Mouse (Mus musculus): ENCODE data around the gene Alkbh6. TPM values are rescaled to one million over a fixed set of nuclear protein-coding genes. Genes with fewer than 3 reads are reported as not detected.
A peak's percentile ranks its signal among the peaks of the same experiment; 100 is the strongest.

Gene Alkbh6
- polyA plus RNA-seq, 1 experiment from 2014 or later = 80.8 TPM

DNA sequence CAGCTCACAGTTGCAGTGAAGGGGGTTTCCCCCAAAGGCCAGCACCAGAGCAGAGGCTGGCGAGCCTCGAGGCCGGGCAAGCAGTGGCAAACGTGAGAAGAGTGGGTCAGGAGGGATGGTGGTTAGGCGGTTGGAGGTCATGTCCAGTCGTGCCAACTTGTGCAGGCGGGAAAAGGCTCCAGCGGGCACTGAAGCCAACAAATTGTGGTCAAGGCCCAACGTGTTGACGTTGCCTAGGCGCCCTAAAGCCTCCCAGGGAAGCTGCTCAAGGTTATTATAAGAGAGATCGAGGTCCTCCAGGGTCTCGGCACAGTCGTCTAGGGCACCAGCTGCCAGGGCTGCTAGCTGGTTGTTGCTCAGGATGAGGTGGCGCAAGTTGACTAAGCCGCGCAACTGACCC, 51.5 kb downstream of the Alkbh6 start:
- H3K36me3 ChIP-seq = peaks cover 26% of the 10 kb centered on the region
- H3K9ac ChIP-seq = no peak overlapping the region
- no peak overlapping the region for H3K4me3 ChIP-seq
- H3K4me1 ChIP-seq = peaks cover 33% of the 10 kb centered on the region
- no peak overlapping the region for H3K27ac ChIP-seq
- H3K4me2 ChIP-seq = no peak overlapping the region
- WGBS = 92% methylated on average over 17 of the region's 17 CpGs
- no peak for ATAC-seq (ENCODE audit: insufficient number of reproducible peaks, low FRiP score, low TSS enrichment, low read depth)
- peaks cover 10% of the 10 kb centered on the region for H3K27me3 ChIP-seq
- H3K9me3 ChIP-seq = no peaks in the 10 kb centered on the region

DNA sequence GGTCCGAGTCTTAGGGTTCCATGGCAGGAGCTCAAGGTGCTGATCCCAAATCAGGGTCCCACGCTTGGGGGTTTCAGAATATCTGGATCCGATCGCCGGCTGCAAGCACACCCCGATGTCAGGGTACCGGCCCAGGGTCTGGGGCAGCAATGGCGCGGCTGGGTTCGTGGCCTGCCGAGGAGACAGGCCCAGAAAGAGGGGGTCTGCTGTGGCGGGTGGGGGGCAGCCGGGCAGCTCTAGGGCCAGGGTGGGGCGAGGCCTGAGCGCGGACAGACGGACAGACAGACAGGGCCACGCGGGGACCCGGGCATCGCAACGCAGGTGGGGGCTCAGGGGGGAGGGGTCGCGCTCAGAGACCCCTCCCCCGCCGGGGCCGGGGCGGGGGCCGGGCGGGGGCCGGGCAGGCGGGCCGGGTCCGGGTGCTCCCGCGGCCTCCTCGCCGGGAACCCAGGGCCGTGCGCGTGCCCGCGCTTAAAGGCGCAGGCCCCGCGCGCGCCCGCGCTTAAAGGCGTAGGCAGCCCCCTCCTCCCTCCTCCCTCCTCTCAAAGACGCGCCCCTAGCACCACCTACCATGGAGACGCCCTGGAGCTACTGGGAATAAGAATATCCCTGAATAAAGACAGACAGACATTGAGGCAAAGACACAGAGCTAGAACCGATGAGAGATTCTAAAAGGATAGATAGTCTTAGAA, 54.3 kb downstream of the Alkbh6 start, which contains the start of gene Lrfn3:
TSS of gene Lrfn3 (minus strand) at position 121 of the 692 bp plus-strand sequence.
- Histone ChIP-seq H3K4me2 (peak within 1 kb of the TSS; percentile 63), H3K4me1 (peaks cover 33% of the 10 kb centered on the region), H3K4me3 (peak within 1 kb of the TSS; percentile 65), H3K27ac (peak within 1 kb of the TSS; percentile 50), H3K27me3 (peaks cover 10% of the 10 kb centered on the region), H3K36me3 (peaks cover 15% of the 10 kb centered on the region), H3K9ac (peak within 1 kb of the TSS; percentile 60), H3K9me3 (no peaks in the 10 kb centered on the region)
- ATAC-seq (ENCODE audit: insufficient number of reproducible peaks, low FRiP score, low TSS enrichment, low read depth) = peak; percentile 30; the same call in 1 of the 2 replicates
- WGBS = 1% methylated on average over 49 of the region's 55 CpGs

- Histone ChIP-seq H3K4me1 (peaks cover 33% of the 10 kb centered on the region), H3K9me3 (no peaks in the 10 kb centered on the region), H3K9ac (no peak overlapping the region), H3K36me3 (peaks cover 15% of the 10 kb centered on the region), H3K27me3 (peaks cover 10% of the 10 kb centered on the region), H3K27ac (no peak overlapping the region), H3K4me2 (peak overlapping the region; percentile 63), H3K4me3 (peak overlapping the region; percentile 65)
- WGBS = 54% methylated on average over 6 of the region's 6 CpGs
- no peak for ATAC-seq (ENCODE audit: insufficient number of reproducible peaks, low FRiP score, low TSS enrichment, low read depth)
Observed at GRCm38 (mm10) chr7:30363344-30363738, 54.8 kb downstream of the Alkbh6 start.

Other genes with a start within 250 kb of the Alkbh6 start
- 8.2 and 8.3 TPM in 2 replicates for gene Zfp82, start 235.8 kb upstream of the Alkbh6 start, polyA plus RNA-seq (2015; fragmentation: Nextera tagmentation; extraction: Ambion mirVana)
- 1.1 and 2.3 TPM in 2 replicates for gene Gm26920, start 218.3 kb upstream of the Alkbh6 start, polyA plus RNA-seq (2015; fragmentation: Nextera tagmentation; extraction: Ambion mirVana)
- gene Zfp566, start 218.2 kb upstream of the Alkbh6 start, polyA plus RNA-seq (2015; fragmentation: Nextera tagmentation; extraction: Ambion mirVana) = 9.5 and 12.7 TPM in 2 replicates
- gene Zfp260, start 213.9 kb upstream of the Alkbh6 start, polyA plus RNA-seq (2015; fragmentation: Nextera tagmentation; extraction: Ambion mirVana) = 132 and 137 TPM in 2 replicates
- 13.2 and 13.8 TPM in 2 replicates for gene Zfp382, start 186.8 kb upstream of the Alkbh6 start, polyA plus RNA-seq (2015; fragmentation: Nextera tagmentation; extraction: Ambion mirVana)
- gene Zfp146, start 139.0 kb upstream of the Alkbh6 start, polyA plus RNA-seq (2015; fragmentation: Nextera tagmentation; extraction: Ambion mirVana) = 17.4 and 18.7 TPM in 2 replicates
- 3.4 and 10.1 TPM in 2 replicates for gene Cox7a1, start 124.6 kb upstream of the Alkbh6 start, polyA plus RNA-seq (2015; fragmentation: Nextera tagmentation; extraction: Ambion mirVana)
- 102 and 117 TPM in 2 replicates for gene Capns1, start 109.9 kb upstream of the Alkbh6 start, polyA plus RNA-seq (2015; fragmentation: Nextera tagmentation; extraction: Ambion mirVana)
- gene Polr2i, start 76.8 kb upstream of the Alkbh6 start, polyA plus RNA-seq (2015; fragmentation: Nextera tagmentation; extraction: Ambion mirVana) = 140 and 149 TPM in 2 replicates
- 175 and 188 TPM in 2 replicates for gene Tbcb, start 76.4 kb upstream of the Alkbh6 start, polyA plus RNA-seq (2015; fragmentation: Nextera tagmentation; extraction: Ambion mirVana)
- 0.22 and 0.42 TPM in 2 replicates for gene Ovol3, start 73.0 kb upstream of the Alkbh6 start, polyA plus RNA-seq (2015; fragmentation: Nextera tagmentation; extraction: Ambion mirVana)
- gene Thap8, start 28.6 kb upstream of the Alkbh6 start, polyA plus RNA-seq (2015; fragmentation: Nextera tagmentation; extraction: Ambion mirVana) = 0.26 and 0.78 TPM in 2 replicates
- 6.0 and 6.2 TPM in 2 replicates for gene Wdr62, start 28.3 kb upstream of the Alkbh6 start, polyA plus RNA-seq (2015; fragmentation: Nextera tagmentation; extraction: Ambion mirVana)
- gene Clip3, start 17.0 kb upstream of the Alkbh6 start, polyA plus RNA-seq (2015; fragmentation: Nextera tagmentation; extraction: Ambion mirVana) = 33.2 and 35.2 TPM in 2 replicates
- 37.1 and 42.8 TPM in 2 replicates for gene Syne4, start 6.1 kb downstream of the Alkbh6 start, polyA plus RNA-seq (2015; fragmentation: Nextera tagmentation; extraction: Ambion mirVana)
- gene E130208F15Rik, start 13.0 kb downstream of the Alkbh6 start, polyA plus RNA-seq (2015; fragmentation: Nextera tagmentation; extraction: Ambion mirVana) = 3.4 TPM in 1 of 2 replicates, not detected in the other
- 13.7 and 18.8 TPM in 2 replicates for gene Sdhaf1, start 15.2 kb downstream of the Alkbh6 start, polyA plus RNA-seq (2015; fragmentation: Nextera tagmentation; extraction: Ambion mirVana)
- gene Lrfn3, start 54.1 kb downstream of the Alkbh6 start, polyA plus RNA-seq (2015; fragmentation: Nextera tagmentation; extraction: Ambion mirVana) = 4.1 and 5.1 TPM in 2 replicates
- gene Tyrobp, start 105.0 kb downstream of the Alkbh6 start, polyA plus RNA-seq (2015; fragmentation: Nextera tagmentation; extraction: Ambion mirVana) = 78.9 and 87.7 TPM in 2 replicates
- 2.7 and 3.3 TPM in 2 replicates for gene Hcst, start 111.1 kb downstream of the Alkbh6 start, polyA plus RNA-seq (2015; fragmentation: Nextera tagmentation; extraction: Ambion mirVana)
- 1.4 and 2.1 TPM in 2 replicates for gene Nfkbid, start 113.0 kb downstream of the Alkbh6 start, polyA plus RNA-seq (2015; fragmentation: Nextera tagmentation; extraction: Ambion mirVana)
- 28.6 and 32.7 TPM in 2 replicates for gene Aplp1, start 136.8 kb downstream of the Alkbh6 start, polyA plus RNA-seq (2015; fragmentation: Nextera tagmentation; extraction: Ambion mirVana)
- 0.04 and 0.38 TPM in 2 replicates for gene Kirrel2, start 149.0 kb downstream of the Alkbh6 start, polyA plus RNA-seq (2015; fragmentation: Nextera tagmentation; extraction: Ambion mirVana)
- gene Nphs1, start 149.6 kb downstream of the Alkbh6 start, polyA plus RNA-seq (2015; fragmentation: Nextera tagmentation; extraction: Ambion mirVana) = 0.07 TPM in 1 of 2 replicates, not detected in the other
- 0.18 TPM in 1 of 2 replicates, not detected in the other for gene Prodh2, start 184.9 kb downstream of the Alkbh6 start, polyA plus RNA-seq (2015; fragmentation: Nextera tagmentation; extraction: Ambion mirVana)
- gene Arhgap33, start 226.3 kb downstream of the Alkbh6 start, polyA plus RNA-seq (2015; fragmentation: Nextera tagmentation; extraction: Ambion mirVana) = 7.8 and 8.0 TPM in 2 replicates
- gene Hspb6, start 243.5 kb downstream of the Alkbh6 start, polyA plus RNA-seq (2015; fragmentation: Nextera tagmentation; extraction: Ambion mirVana) = 17.6 and 29.4 TPM in 2 replicates
- gene Proser3, start 243.6 kb downstream of the Alkbh6 start, polyA plus RNA-seq (2015; fragmentation: Nextera tagmentation; extraction: Ambion mirVana) = 11.3 and 12.1 TPM in 2 replicates